Mouse (Mus musculus): ENCODE measurements at regions not wholly inside any gene's neighbourhood (a gene's known extent, or its start where the extent isn't known, plus 50 kb on each side); places are given as distances from the start of the nearest gene placed in this dataset.

DNA sequence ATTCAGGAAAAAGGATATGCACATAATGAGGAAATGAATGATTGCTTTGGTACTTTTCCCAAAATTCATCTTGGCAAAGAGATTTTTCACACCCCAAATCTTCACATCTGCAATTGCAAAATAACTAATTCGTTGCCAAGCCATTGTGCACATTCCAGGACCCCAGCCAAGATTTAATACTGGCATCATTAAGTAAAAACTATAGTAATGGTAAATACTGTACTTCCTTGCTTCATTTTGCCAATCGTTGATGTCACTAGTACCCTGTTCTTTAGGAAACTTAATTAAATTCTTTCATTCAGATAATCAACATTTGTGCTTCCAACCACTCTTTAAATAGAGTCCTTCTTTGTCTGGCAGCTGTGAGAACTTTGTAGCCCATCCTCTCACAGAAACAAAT, 303.6 kb downstream of the Arl4a start:
- no peak for TF ChIP-seq EP300 (IDR thresholded peaks at IDR 0.05; ENCODE audit: low read depth)
- no peak for TF ChIP-seq CTCF (IDR thresholded peaks at IDR 0.05; ENCODE audit: low read depth)
- no peaks in the 10 kb centered on the region for H3K9me3 ChIP-seq (ENCODE audit: control insufficient read depth, low read length)
- H3K9ac ChIP-seq (replicated peaks): no peak overlapping the region
- ATAC-seq (ENCODE audit: insufficient read depth) (no peak), DNase-seq (ENCODE audit: low read depth in 3 of 3, low spot score in 3 of 3) (no peak)
- no peaks in the 10 kb centered on the region for H3K27me3 ChIP-seq (ENCODE audit: control insufficient read depth, insufficient read depth, low read length)
- H3K4me3 ChIP-seq (ENCODE audit: insufficient read depth in 1 of 2, low read depth in 2 of 2, low read length in 2 of 2): no peak overlapping the region
- H3K4me1 ChIP-seq (replicated peaks; ENCODE audit: control insufficient read depth in 2 of 2, insufficient read depth in 2 of 2, low read length in 1 of 2): no peaks in the 10 kb centered on the region
- H3K4me2 ChIP-seq (ENCODE audit: low read depth): no peak overlapping the region
- 65% methylated on average over 2 of the region's 2 CpGs for WGBS (ENCODE audit: insufficient replicate concordance)
- no peak overlapping the region for H3K27ac ChIP-seq
- H3K36me3 ChIP-seq (replicated peaks; ENCODE audit: control insufficient read depth, insufficient read depth, low read depth): no peaks in the 10 kb centered on the region

DNA sequence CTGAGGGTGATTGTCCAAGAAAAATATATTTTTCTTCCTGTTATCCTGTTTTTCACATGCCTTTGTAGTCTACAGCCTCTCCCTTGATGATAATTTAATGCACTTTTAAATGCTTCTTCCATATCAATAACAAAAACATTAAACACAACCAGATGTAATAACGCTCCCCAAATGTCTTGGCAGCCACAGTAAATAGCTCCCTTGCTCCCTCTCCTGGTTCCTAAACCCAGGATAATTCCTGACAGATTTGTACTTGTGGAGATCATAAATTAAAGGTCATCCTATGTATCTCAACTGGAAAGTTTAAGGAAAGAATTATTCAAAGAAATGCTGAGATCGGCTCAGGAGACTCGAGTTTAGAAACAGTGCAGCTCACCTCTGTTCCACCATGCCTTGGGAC, 306.6 kb downstream of the Arl4a start:
- H3K27me3 ChIP-seq (ENCODE audit: control insufficient read depth, insufficient read depth, low read length): no peaks in the 10 kb centered on the region
- no peak overlapping the region for H3K9ac ChIP-seq (replicated peaks)
- ATAC-seq (ENCODE audit: insufficient read depth) (no peak), DNase-seq (ENCODE audit: low read depth in 3 of 3, low spot score in 3 of 3) (no peak)
- H3K4me2 ChIP-seq (ENCODE audit: low read depth): no peak overlapping the region
- no peaks in the 10 kb centered on the region for H3K9me3 ChIP-seq (ENCODE audit: control insufficient read depth, low read length)
- H3K4me1 ChIP-seq (replicated peaks; ENCODE audit: control insufficient read depth in 2 of 2, insufficient read depth in 2 of 2, low read length in 1 of 2): no peaks in the 10 kb centered on the region
- 65% methylated on average over 3 of the region's 3 CpGs for WGBS (ENCODE audit: insufficient replicate concordance)
- H3K27ac ChIP-seq: no peak overlapping the region
- H3K4me3 ChIP-seq (ENCODE audit: insufficient read depth in 1 of 2, low read depth in 2 of 2, low read length in 2 of 2): no peak overlapping the region
- TF ChIP-seq EP300 (IDR thresholded peaks at IDR 0.05; ENCODE audit: low read depth) (no peak), CTCF (IDR thresholded peaks at IDR 0.05; ENCODE audit: low read depth) (no peak)
- H3K36me3 ChIP-seq (replicated peaks; ENCODE audit: control insufficient read depth, insufficient read depth, low read depth): no peaks in the 10 kb centered on the region

DNA sequence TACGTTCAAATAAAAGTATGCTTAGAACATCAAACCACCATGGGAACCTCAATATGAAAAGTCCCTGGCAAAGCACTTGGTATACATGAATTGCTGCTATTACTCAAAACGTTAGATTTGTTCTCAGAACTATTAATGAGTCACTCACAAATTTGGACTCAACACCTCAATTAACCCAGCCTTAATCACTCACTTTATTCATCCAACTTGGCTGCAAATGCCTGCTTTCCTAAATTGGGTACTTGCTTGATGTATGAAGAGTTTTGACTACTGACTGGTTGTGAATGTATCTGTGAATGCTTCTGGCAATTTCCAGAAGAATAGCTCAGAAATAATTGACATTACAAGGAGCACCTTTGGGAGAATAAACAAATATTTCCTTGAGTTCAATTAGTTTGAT, 308.6 kb downstream of the Arl4a start:
- TF ChIP-seq EP300 (IDR thresholded peaks at IDR 0.05; ENCODE audit: low read depth) (no peak), CTCF (IDR thresholded peaks at IDR 0.05; ENCODE audit: low read depth) (no peak)
- Histone ChIP-seq H3K4me2 (ENCODE audit: low read depth) (no peak overlapping the region), H3K36me3 (replicated peaks; ENCODE audit: control insufficient read depth, insufficient read depth, low read depth) (no peaks in the 10 kb centered on the region), H3K9me3 (ENCODE audit: control insufficient read depth, low read length) (no peaks in the 10 kb centered on the region), H3K27me3 (ENCODE audit: control insufficient read depth, insufficient read depth, low read length) (no peaks in the 10 kb centered on the region), H3K4me1 (replicated peaks; ENCODE audit: control insufficient read depth in 2 of 2, insufficient read depth in 2 of 2, low read length in 1 of 2) (no peaks in the 10 kb centered on the region), H3K27ac (no peak overlapping the region), H3K9ac (replicated peaks) (no peak overlapping the region), H3K4me3 (ENCODE audit: insufficient read depth in 1 of 2, low read depth in 2 of 2, low read length in 2 of 2) (no peak overlapping the region)
- no peak for DNase-seq (ENCODE audit: low read depth in 3 of 3, low spot score in 3 of 3)
- 50% methylated on average over 2 of the region's 2 CpGs for WGBS (ENCODE audit: insufficient replicate concordance)
- ATAC-seq (ENCODE audit: insufficient read depth): no peak

GRCm38 (mm10) chr12:39724172-39724571, 313.7 kb downstream of the Arl4a start:
- no peak for TF ChIP-seq EP300 (IDR thresholded peaks at IDR 0.05; ENCODE audit: low read depth)
- TF ChIP-seq CTCF (IDR thresholded peaks at IDR 0.05; ENCODE audit: low read depth): no peak
- Histone ChIP-seq H3K9ac (replicated peaks) (no peak overlapping the region), H3K4me1 (replicated peaks; ENCODE audit: control insufficient read depth in 2 of 2, insufficient read depth in 2 of 2, low read length in 1 of 2) (no peaks in the 10 kb centered on the region), H3K9me3 (ENCODE audit: control insufficient read depth, low read length) (no peaks in the 10 kb centered on the region), H3K27ac (no peak overlapping the region), H3K27me3 (ENCODE audit: control insufficient read depth, insufficient read depth, low read length) (no peaks in the 10 kb centered on the region), H3K4me2 (ENCODE audit: low read depth) (no peak overlapping the region), H3K36me3 (replicated peaks; ENCODE audit: control insufficient read depth, insufficient read depth, low read depth) (no peaks in the 10 kb centered on the region), H3K4me3 (ENCODE audit: insufficient read depth in 1 of 2, low read depth in 2 of 2, low read length in 2 of 2) (no peak overlapping the region)
- DNase-seq (ENCODE audit: low read depth in 3 of 3, low spot score in 3 of 3) (no peak), ATAC-seq (ENCODE audit: insufficient read depth) (no peak)
- WGBS (ENCODE audit: insufficient replicate concordance): 63% methylated on average over 2 of the region's 2 CpGs

GRCm38 (mm10) chr12:39715120-39715519, 322.7 kb downstream of the Arl4a start:
- H3K4me2 ChIP-seq (ENCODE audit: low read depth): no peak overlapping the region
- DNase-seq (ENCODE audit: low read depth in 3 of 3, low spot score in 3 of 3) (no peak), ATAC-seq (ENCODE audit: insufficient read depth) (no peak)
- no peak for TF ChIP-seq EP300 (IDR thresholded peaks at IDR 0.05; ENCODE audit: low read depth)
- H3K4me3 ChIP-seq (ENCODE audit: insufficient read depth in 1 of 2, low read depth in 2 of 2, low read length in 2 of 2): no peak overlapping the region
- H3K9me3 ChIP-seq (ENCODE audit: control insufficient read depth, low read length): no peaks in the 10 kb centered on the region
- H3K36me3 ChIP-seq (replicated peaks; ENCODE audit: control insufficient read depth, insufficient read depth, low read depth): no peaks in the 10 kb centered on the region
- 55% methylated on average over 4 of the region's 4 CpGs for WGBS (ENCODE audit: insufficient replicate concordance)
- H3K9ac ChIP-seq (replicated peaks): no peak overlapping the region
- H3K27ac ChIP-seq: no peak overlapping the region
- H3K4me1 ChIP-seq (replicated peaks; ENCODE audit: control insufficient read depth in 2 of 2, insufficient read depth in 2 of 2, low read length in 1 of 2): no peaks in the 10 kb centered on the region
- H3K27me3 ChIP-seq (ENCODE audit: control insufficient read depth, insufficient read depth, low read length): no peaks in the 10 kb centered on the region
